24 mouse cellular contexts compared by ENCODE assay signal in the genomic region with DNA sequence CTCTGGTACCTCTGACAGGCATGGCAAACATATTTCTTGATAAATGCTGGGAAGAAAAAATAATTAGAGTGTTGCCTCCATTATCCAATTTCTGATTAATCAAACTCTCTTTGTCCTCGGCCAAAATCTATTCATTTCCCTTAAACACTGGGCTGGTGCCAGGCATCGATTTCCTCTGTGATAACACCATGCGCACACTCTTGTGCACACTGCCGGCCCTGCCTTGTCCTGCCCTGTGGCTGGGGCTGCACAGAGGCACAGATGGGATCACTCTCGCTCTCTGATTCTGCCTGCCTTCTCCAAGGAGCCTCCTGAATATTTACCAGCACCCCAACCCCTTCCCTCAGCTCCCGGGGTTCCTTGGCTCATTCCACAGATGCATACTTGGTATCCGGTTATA. TPM values are rescaled to one million over a fixed set of nuclear protein-coding genes. Genes with fewer than 3 reads are reported as not detected.
"Had no signal": no experiment of that assay in that cellular context is flagged by ENCODE, and none has a peak within 500 bp of the region (broad histone marks: within the 10 kb centered on the region; RNA-seq: fewer than 3 reads in every experiment).

No protein-coding gene starts in this region.

- H3K4me1 ChIP-seq: liver, embryonic 15.5 days had no signal

- ATAC-seq: midbrain, embryonic 16.5 days had no signal

- H3K27me3 ChIP-seq: liver, embryonic 15.5 days; midbrain, embryonic 12.5 days; neural tube, embryonic 13.5 days; neural tube, embryonic 15.5 days had no signal

- H3K4me3 ChIP-seq: liver, embryonic 15.5 days; midbrain, embryonic 10.5 days; midbrain, embryonic 12.5 days; myocyte; neural tube, embryonic 13.5 days; neural tube, embryonic 15.5 days had no signal

- H3K36me3 ChIP-seq: liver, embryonic 15.5 days; midbrain, embryonic 10.5 days; midbrain, embryonic 12.5 days had no signal

- H3K9ac ChIP-seq: liver, embryonic 15.5 days; midbrain, embryonic 12.5 days; neural tube, embryonic 13.5 days; neural tube, embryonic 15.5 days had no signal

- H3K4me2 ChIP-seq: liver, embryonic 15.5 days; midbrain, embryonic 12.5 days; neural tube, embryonic 13.5 days; neural tube, embryonic 15.5 days had no signal

- H3K27ac ChIP-seq: liver, embryonic 15.5 days; midbrain, embryonic 10.5 days; midbrain, embryonic 12.5 days; neural tube, embryonic 13.5 days; neural tube, embryonic 15.5 days had no signal

- DNase-seq: lung, adult 18-20 months; lung, postnatal 10 days; lung, postnatal 4 days; midbrain, embryonic 14.5 days; retina, postnatal 1 day; right cerebral cortex, adult 18-20 months; right cerebral cortex, postnatal 25 days; right cerebral cortex, postnatal 4 days; spleen, adult 18-20 months; thymus, adult 18-20 months; thymus, postnatal 14 days; thymus, postnatal 36 days had no signal

- H3K9me3 ChIP-seq: liver, embryonic 15.5 days; midbrain, embryonic 10.5 days; midbrain, embryonic 12.5 days; neural tube, embryonic 13.5 days; neural tube, embryonic 15.5 days had no signal

RNA-seq across cellular contexts. Expression of a gene that starts 8.6 kb away (rescaled TPM):
- total RNA-seq: megakaryocyte-erythroid progenitor cell, adult 5-6 weeks had no signal

RNA-seq across cellular contexts. Expression of a gene that starts 56.8 kb away (rescaled TPM):
- total RNA-seq: megakaryocyte-erythroid progenitor cell, adult 5-6 weeks had no signal
- polyA plus RNA-seq: liver, embryonic 15.5 days; midbrain, embryonic 10.5 days; midbrain, embryonic 12.5 days; myocyte; neural tube, embryonic 11.5 days; small intestine, adult 2 months; stomach, embryonic 14.5 days; stomach, embryonic 16.5 days had no signal
